Comparison of ENCODE assay signal across 9 mouse cellular contexts in the genomic region with DNA sequence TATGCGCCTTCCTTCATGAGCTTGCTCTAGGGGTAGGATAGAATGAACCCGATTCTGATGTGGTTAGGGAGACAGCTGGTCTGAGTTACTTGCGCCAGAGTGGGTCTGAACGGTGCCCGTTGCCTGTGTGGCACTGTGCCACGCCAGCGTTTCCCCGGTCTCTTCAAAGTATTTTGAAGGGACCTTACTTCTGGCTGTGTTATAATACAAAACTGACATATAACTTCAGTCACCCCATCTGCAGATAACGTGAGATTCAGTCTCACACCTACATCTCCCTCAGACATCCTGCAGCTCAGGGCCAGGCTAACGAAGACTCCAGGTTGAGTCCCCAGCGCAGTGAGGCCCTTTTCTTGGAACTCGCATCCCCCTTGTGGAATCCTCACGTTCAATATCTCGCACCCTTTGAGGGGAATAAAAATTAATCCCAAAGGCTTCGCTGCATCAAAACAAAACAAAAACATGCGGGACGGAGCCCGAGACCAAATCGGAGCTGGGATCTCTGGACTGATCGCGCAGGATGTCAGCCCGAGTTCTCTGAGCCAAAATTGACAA. TPM values are rescaled to one million over a fixed set of nuclear protein-coding genes. Genes with fewer than 3 reads are reported as not detected.
DNase-seq lines count a peak whose midpoint lies in the region; ATAC-seq lines count a peak whose summit lies in the region.
"Had no signal": no experiment of that assay in that cellular context is flagged by ENCODE, and none has a peak within 500 bp of the region (broad histone marks: within the 10 kb centered on the region; RNA-seq: fewer than 3 reads in every experiment).

No protein-coding gene starts in this region.

- no peaks in the 10 kb centered on the region for H3K9me3 ChIP-seq in liver, embryonic 11.5 days (ENCODE audit: control insufficient read depth, low read length)
- no peaks in the 10 kb centered on the region for H3K9me3 ChIP-seq in embryonic facial prominence, embryonic 12.5 days
- H3K9me3 ChIP-seq in intestine, embryonic 14.5 days (ENCODE audit: control insufficient read depth, low read length) = no peaks in the 10 kb centered on the region

- peak overlapping the region; percentile 66; the same call in 1 of the 2 replicates for H3K4me2 ChIP-seq in liver, embryonic 11.5 days
- 0 out of 2 replicates have a peak overlapping the region, but pooled peaks have one; percentile 2 for H3K4me2 ChIP-seq in embryonic facial prominence, embryonic 12.5 days (replicated peaks)
- no peak overlapping the region for H3K4me2 ChIP-seq in intestine, embryonic 14.5 days (ENCODE audit: low read length)

- WGBS in liver, embryonic 11.5 days = 4% methylated on average over 22 of the region's 22 CpGs
- 2% methylated on average over 22 of the region's 22 CpGs for WGBS in embryonic facial prominence, embryonic 12.5 days
- 3% methylated on average over 22 of the region's 22 CpGs for WGBS in intestine, embryonic 14.5 days

- no peak overlapping the region for H3K27ac ChIP-seq in liver, embryonic 11.5 days (ENCODE audit: low read depth, low read length)
- H3K27ac ChIP-seq in embryonic facial prominence, embryonic 12.5 days = no peak overlapping the region
- H3K27ac ChIP-seq in intestine, embryonic 14.5 days (ENCODE audit: low read depth) = no peak overlapping the region
- H3K27ac ChIP-seq: heart, adult 2 months had no signal

- intact Hi-C loops in left cerebral cortex, postnatal 10 days (cut with DNase I) = no loop called here

- peaks cover 9% of the 10 kb centered on the region for H3K4me1 ChIP-seq in liver, embryonic 11.5 days (replicated peaks; ENCODE audit: control insufficient read depth, insufficient read depth, low read length)
- H3K4me1 ChIP-seq in embryonic facial prominence, embryonic 12.5 days = peaks cover 11% of the 10 kb centered on the region
- peaks cover 11% of the 10 kb centered on the region; the same call in 1 of the 2 replicates for H3K4me1 ChIP-seq in intestine, embryonic 14.5 days (replicated peaks; ENCODE audit: control insufficient read depth, insufficient read depth, low read length)

- peaks cover 76% of the 10 kb centered on the region for H3K27me3 ChIP-seq in liver, embryonic 11.5 days (replicated peaks; ENCODE audit: control insufficient read depth, insufficient read depth, low read length)
- peaks cover 80% of the 10 kb centered on the region for H3K27me3 ChIP-seq in embryonic facial prominence, embryonic 12.5 days
- H3K27me3 ChIP-seq in intestine, embryonic 14.5 days (replicated peaks; ENCODE audit: control insufficient read depth, insufficient read depth, low read length) = peaks cover 91% of the 10 kb centered on the region

- H3K36me3 ChIP-seq in liver, embryonic 11.5 days (ENCODE audit: control insufficient read depth, insufficient read depth, low read length) = no peaks in the 10 kb centered on the region
- no peaks in the 10 kb centered on the region for H3K36me3 ChIP-seq in embryonic facial prominence, embryonic 12.5 days
- H3K36me3 ChIP-seq in intestine, embryonic 14.5 days (ENCODE audit: control insufficient read depth, insufficient read depth, low read length) = no peaks in the 10 kb centered on the region

- ATAC-seq in liver, embryonic 11.5 days (replicated peaks; ENCODE audit: low FRiP score) = no peak
- ATAC-seq in embryonic facial prominence, embryonic 12.5 days (ENCODE audit: insufficient number of reproducible peaks, insufficient read depth, low FRiP score, low TSS enrichment) = no peak
- ATAC-seq in intestine, embryonic 14.5 days (replicated peaks; ENCODE audit: low FRiP score, low TSS enrichment, low read depth) = no peak

- DNase-seq in liver, embryonic 11.5 days (ENCODE audit: low spot score) = no peak
- no peak for DNase-seq in liver
- peak; percentile 64 for DNase-seq in intestine, embryonic 14.5 days (ENCODE audit: low spot score)
- DNase-seq in retina, postnatal 1 day = peak; percentile 71
- DNase-seq in yolk sac, embryonic 10.5 days (ENCODE audit: low spot score) = no peak
- DNase-seq in left cerebral cortex, postnatal 10 days (ENCODE audit: extremely low spot score in 1 of 2, low spot score in 2 of 2) = no peak
- DNase-seq: thymus, adult 2 months had no signal

- H3K4me3 ChIP-seq in liver, embryonic 11.5 days (ENCODE audit: low read depth, low read length) = no peak overlapping the region; the same call in 1 of the 2 replicates
- no peak overlapping the region for H3K4me3 ChIP-seq in embryonic facial prominence, embryonic 12.5 days
- no peak overlapping the region for H3K4me3 ChIP-seq in intestine, embryonic 14.5 days (ENCODE audit: low read depth, low read length)
- H3K4me3 ChIP-seq: heart, adult 2 months had no signal

- no peak overlapping the region for H3K9ac ChIP-seq in liver, embryonic 11.5 days (ENCODE audit: low read depth, low read length)
- H3K9ac ChIP-seq in embryonic facial prominence, embryonic 12.5 days = no peak overlapping the region
- H3K9ac ChIP-seq in intestine, embryonic 14.5 days (ENCODE audit: low read length) = no peak overlapping the region

RNA-seq across cellular contexts. Expression of gene Eomes, which starts 1.7 kb away (rescaled TPM):
- polyA plus RNA-seq in liver, embryonic 11.5 days (2014; fragmentation: Nextera tagmentation; extraction: Ambion mirVana) = not detected in 2 replicates
- polyA plus RNA-seq in embryonic facial prominence, embryonic 12.5 days (2016; fragmentation: Nextera tagmentation; extraction: Ambion mirVana) = 0.09 and 0.65 TPM in 2 replicates
- 0.07 and 0.34 TPM in 2 replicates for polyA plus RNA-seq in intestine, embryonic 14.5 days (2014; fragmentation: Nextera tagmentation; extraction: Ambion mirVana)
- under 1 TPM; 0.24 to 0.28 TPM for total RNA-seq in left cerebral cortex, postnatal 10 days (2021)

RNA-seq across cellular contexts. Expression of gene Golga4, which starts 29.8 kb away (rescaled TPM):
- polyA plus RNA-seq in liver, embryonic 11.5 days (2014; fragmentation: Nextera tagmentation; extraction: Ambion mirVana) = 39.5 and 42.9 TPM in 2 replicates
- 62.3 and 68.6 TPM in 2 replicates for polyA plus RNA-seq in embryonic facial prominence, embryonic 12.5 days (2016; fragmentation: Nextera tagmentation; extraction: Ambion mirVana)
- 59.5 and 64.3 TPM in 2 replicates for polyA plus RNA-seq in intestine, embryonic 14.5 days (2014; fragmentation: Nextera tagmentation; extraction: Ambion mirVana)
- total RNA-seq in left cerebral cortex, postnatal 10 days (2021) = 10 to 100 TPM; 73.5 to 74.4 TPM

Comparison
In these comparisons a context has a peak if more than half of its experiments do, and no peak if none do; other contexts are left out.
1. DNase-seq: peak in intestine, embryonic 14.5 days (single experiment) and retina, postnatal 1 day (single experiment); none in liver, embryonic 11.5 days (single experiment), liver (single experiment), yolk sac, embryonic 10.5 days (single experiment) and left cerebral cortex, postnatal 10 days (0 of 2).